ENCODE assay signal across 7 mouse cellular contexts in the genomic region with DNA sequence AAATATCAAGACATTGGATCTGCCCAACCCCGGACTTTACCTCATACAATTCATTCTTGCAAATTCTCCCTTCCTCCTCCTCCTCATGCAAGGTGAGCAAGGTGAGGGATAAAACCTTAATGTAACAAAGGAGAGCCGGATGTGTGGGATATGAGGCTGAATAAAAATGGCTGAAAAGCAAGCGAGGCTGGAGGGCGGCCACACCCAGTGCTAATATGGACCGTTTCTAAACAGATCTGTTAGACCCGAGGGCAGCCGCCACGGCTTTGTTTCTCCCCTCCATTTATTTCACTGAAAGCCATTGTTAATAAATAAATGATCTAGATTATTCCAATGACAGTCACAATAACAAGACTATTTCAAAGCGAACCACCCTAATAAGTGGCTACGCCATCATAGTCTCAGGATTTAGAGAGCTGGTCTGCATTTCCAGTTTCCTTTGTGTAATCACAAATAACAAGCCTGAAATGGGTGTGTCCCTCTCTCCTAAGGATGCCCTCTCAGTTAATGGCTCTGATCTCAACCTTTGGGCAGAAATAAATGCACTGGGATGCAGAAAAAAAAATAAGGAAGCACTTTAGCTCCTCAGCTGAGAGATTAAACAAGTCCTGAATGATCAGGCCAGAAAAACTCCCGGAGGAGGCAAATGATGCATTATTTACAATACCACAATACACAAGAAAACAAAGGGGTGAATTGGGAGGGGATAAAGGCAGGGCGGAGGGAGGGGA. TPM values are rescaled to one million over a fixed set of nuclear protein-coding genes. Genes with fewer than 3 reads are reported as not detected.
DNase-seq lines count a peak whose midpoint lies in the region; ATAC-seq and TF ChIP-seq lines count a peak whose summit lies in the region.

No protein-coding gene starts in this region.

- H3K27me3 ChIP-seq in liver, embryonic 11.5 days (replicated peaks; ENCODE audit: control insufficient read depth, insufficient read depth, low read length) = peaks cover 28% of the 10 kb centered on the region
- H3K27me3 ChIP-seq in liver, postnatal 0 days (ENCODE audit: insufficient read depth, low read length) = peaks cover 30% of the 10 kb centered on the region
- H3K27me3 ChIP-seq in hindbrain, embryonic 14.5 days (ENCODE audit: control insufficient read depth, insufficient read depth, low read length) = no peaks in the 10 kb centered on the region
- no peaks in the 10 kb centered on the region; the same call in 1 of the 2 replicates for H3K27me3 ChIP-seq in neural tube, embryonic 14.5 days (ENCODE audit: control insufficient read depth, insufficient read depth, low read length)

- H3K4me3 ChIP-seq in liver, embryonic 11.5 days (ENCODE audit: low read depth, low read length) = peak overlapping the region; percentile 50
- H3K4me3 ChIP-seq in liver, postnatal 0 days (ENCODE audit: low read depth, low read length) = no peak overlapping the region
- peak overlapping the region; percentile 84 for H3K4me3 ChIP-seq in cortical plate, adult 2 months (ENCODE audit: insufficient read depth, low read length)
- H3K4me3 ChIP-seq in hindbrain, embryonic 14.5 days (replicated peaks; ENCODE audit: low read length) = peak overlapping the region; percentile 64
- H3K4me3 ChIP-seq in neural tube, embryonic 14.5 days (ENCODE audit: low read depth, low read length) = peak overlapping the region; percentile 64

- H3K27ac ChIP-seq in liver, embryonic 11.5 days (ENCODE audit: low read depth, low read length) = no peak overlapping the region
- no peak overlapping the region for H3K27ac ChIP-seq in liver, postnatal 0 days (ENCODE audit: low read depth)
- H3K27ac ChIP-seq in cortical plate, adult 2 months (ENCODE audit: insufficient read depth, low read length) = peak overlapping the region; percentile 61
- H3K27ac ChIP-seq in hindbrain, embryonic 14.5 days = peak overlapping the region; percentile 97
- H3K27ac ChIP-seq in neural tube, embryonic 14.5 days (ENCODE audit: low read depth, low read length) = peak overlapping the region; percentile 97

- TF ChIP-seq POLR2A in cortical plate, adult 2 months (IDR thresholded peaks at IDR 0.05; ENCODE audit: extremely low read depth, insufficient read depth, low read length) = no peak

- ATAC-seq in liver, embryonic 11.5 days (replicated peaks; ENCODE audit: low FRiP score) = no peak
- ATAC-seq in liver, postnatal 0 days = no peak
- ATAC-seq in hindbrain, embryonic 14.5 days (ENCODE audit: low FRiP score) = no peak
- peak; percentile 24; the same call in 1 of the 2 replicates for ATAC-seq in neural tube, embryonic 14.5 days (ENCODE audit: low read depth)
- no peak for ATAC-seq in CD4-positive, CD25-positive, alpha-beta regulatory T cell, adult 4 months

- no peak overlapping the region for H3K9ac ChIP-seq in liver, embryonic 11.5 days (ENCODE audit: low read depth, low read length)
- H3K9ac ChIP-seq in liver, postnatal 0 days (replicated peaks) = no peak overlapping the region
- peak overlapping the region; percentile 87 for H3K9ac ChIP-seq in hindbrain, embryonic 14.5 days
- peak overlapping the region; percentile 97 for H3K9ac ChIP-seq in neural tube, embryonic 14.5 days (replicated peaks; ENCODE audit: low read depth, low read length)

- TF ChIP-seq EP300 in liver, postnatal 0 days (IDR thresholded peaks at IDR 0.05; ENCODE audit: low read depth) = no peak

- H3K4me2 ChIP-seq in liver, embryonic 11.5 days = peak overlapping the region; percentile 74
- H3K4me2 ChIP-seq in liver, postnatal 0 days (ENCODE audit: low read depth, low read length) = no peak overlapping the region
- H3K4me2 ChIP-seq in hindbrain, embryonic 14.5 days (replicated peaks) = peak overlapping the region; percentile 86
- H3K4me2 ChIP-seq in neural tube, embryonic 14.5 days (ENCODE audit: low read depth, low read length) = peak overlapping the region; percentile 95

- no peaks in the 10 kb centered on the region for H3K4me1 ChIP-seq in liver, embryonic 11.5 days (replicated peaks; ENCODE audit: control insufficient read depth, insufficient read depth, low read length)
- 0 out of 2 replicates have a peak, but pooled peaks cover 2% of the 10 kb centered on the region for H3K4me1 ChIP-seq in liver, postnatal 0 days (ENCODE audit: insufficient read depth)
- H3K4me1 ChIP-seq in cortical plate, adult 2 months (ENCODE audit: control insufficient read depth, insufficient read depth, low read length) = peaks cover 14% of the 10 kb centered on the region
- peaks cover 40% of the 10 kb centered on the region for H3K4me1 ChIP-seq in hindbrain, embryonic 14.5 days (replicated peaks; ENCODE audit: control insufficient read depth, insufficient read depth, low read length)
- peaks cover 18% of the 10 kb centered on the region for H3K4me1 ChIP-seq in neural tube, embryonic 14.5 days (ENCODE audit: control insufficient read depth, insufficient read depth, low read length)

- no peak for TF ChIP-seq CTCF in liver, postnatal 0 days (IDR thresholded peaks at IDR 0.05; ENCODE audit: low read depth)
- TF ChIP-seq CTCF in cortical plate, adult 2 months (IDR thresholded peaks at IDR 0.05; ENCODE audit: extremely low read depth, insufficient read depth, low read length) = no peak

- DNase-seq in liver, embryonic 11.5 days (ENCODE audit: low spot score) = no peak
- DNase-seq in liver, postnatal 0 days = no peak
- DNase-seq in hindbrain, embryonic 14.5 days (ENCODE audit: low spot score) = peak; percentile 69
- no peak for DNase-seq in thymus, postnatal 4 days

- no peaks in the 10 kb centered on the region for H3K9me3 ChIP-seq in liver, embryonic 11.5 days (ENCODE audit: control insufficient read depth, low read length)
- no peaks in the 10 kb centered on the region for H3K9me3 ChIP-seq in liver, postnatal 0 days (ENCODE audit: low read length)
- no peaks in the 10 kb centered on the region for H3K9me3 ChIP-seq in hindbrain, embryonic 14.5 days (ENCODE audit: control insufficient read depth, low read length)
- no peaks in the 10 kb centered on the region for H3K9me3 ChIP-seq in neural tube, embryonic 14.5 days (ENCODE audit: control insufficient read depth, low read length)

- H3K36me3 ChIP-seq in liver, embryonic 11.5 days (ENCODE audit: control insufficient read depth, insufficient read depth, low read length) = no peaks in the 10 kb centered on the region
- H3K36me3 ChIP-seq in liver, postnatal 0 days (replicated peaks; ENCODE audit: insufficient read depth, low read length) = no peaks in the 10 kb centered on the region
- H3K36me3 ChIP-seq in hindbrain, embryonic 14.5 days (replicated peaks; ENCODE audit: control insufficient read depth, insufficient read depth) = 0 out of 2 replicates have a peak, but pooled peaks cover 4% of the 10 kb centered on the region
- no peaks in the 10 kb centered on the region for H3K36me3 ChIP-seq in neural tube, embryonic 14.5 days (ENCODE audit: control insufficient read depth, insufficient read depth, low read length)

- WGBS in liver, embryonic 11.5 days = 61% methylated on average over 12 of the region's 12 CpGs
- 63% methylated on average over 12 of the region's 12 CpGs for WGBS in liver, postnatal 0 days (ENCODE audit: insufficient replicate concordance)
- 14% methylated on average over 12 of the region's 12 CpGs for WGBS in hindbrain, embryonic 14.5 days
- 8% methylated on average over 12 of the region's 12 CpGs for WGBS in neural tube, embryonic 14.5 days

RNA-seq across cellular contexts. Expression of a gene that starts 51.0 kb away (rescaled TPM):
- not detected in 2 replicates for polyA plus RNA-seq in liver, embryonic 11.5 days (2014; fragmentation: Nextera tagmentation; extraction: Ambion mirVana)
- not detected in 2 replicates for polyA plus RNA-seq in liver, postnatal 0 days (2015; fragmentation: Nextera tagmentation; extraction: Ambion mirVana)
- polyA plus RNA-seq in cortical plate, adult 2 months (2012; rRNA removed) = not detected in 2 replicates
- 0.08 TPM in 1 of 2 replicates, not detected in the other for polyA plus RNA-seq in hindbrain, embryonic 14.5 days (2014; fragmentation: Nextera tagmentation; extraction: Ambion mirVana)
- 0.09 TPM in 1 of 2 replicates, not detected in the other for polyA plus RNA-seq in neural tube, embryonic 14.5 days (2014; fragmentation: Nextera tagmentation; extraction: Ambion mirVana)
- polyA plus RNA-seq in CD4-positive, CD25-positive, alpha-beta regulatory T cell, adult 4 months (2017; shearing (Covaris generic)) = under 1 TPM in 1 of 2 experiments, not detected in 1; 0.20 TPM

Comparison
In these comparisons a context has a peak if more than half of its experiments do, and no peak if none do; other contexts are left out.
1. H3K27ac ChIP-seq: peak in cortical plate, adult 2 months (single experiment), hindbrain, embryonic 14.5 days (single experiment) and neural tube, embryonic 14.5 days (single experiment); none in liver, embryonic 11.5 days (single experiment) and liver, postnatal 0 days (single experiment).
2. H3K9ac ChIP-seq: peak in hindbrain, embryonic 14.5 days (single experiment) and neural tube, embryonic 14.5 days (single experiment); none in liver, embryonic 11.5 days (single experiment) and liver, postnatal 0 days (single experiment).